Mouse (Mus musculus) thymus, adult 2 months (tissue): Measurements from ENCODE around the gene Smarca4.

ENCODE experiments used
- CTCF ChIP-seq: fragments of 200-500 bp; IDR thresholded peaks from 2 replicates; pipeline ENCODE4 v1.5.1; 2012; ENCODE audit warnings: mild to moderate bottlenecking, control low read depth, low read length, moderate library complexity, borderline replicate concordance; ENCODE audit not compliant: control insufficient read depth, poor library complexity, insufficient read depth; ENCODE audit errors: extremely low read depth
- POLR2A ChIP-seq: fragments of 200-500 bp; IDR thresholded peaks from 2 replicates; pipeline ENCODE4 v1.6.1; 2012; ENCODE audit warnings: mild to moderate bottlenecking, low read length, control low read depth, moderate library complexity; ENCODE audit not compliant: control insufficient read depth, poor library complexity, insufficient read depth; ENCODE audit errors: extremely low read depth

GRCm38 (mm10) chr9:21585401-21585800 lies 30.6 kb upstream of the Smarca4 start:
- TF ChIP-seq POLR2A (no peak), CTCF (no peak)
